Mouse (Mus musculus) E14TG2a.4 (cell line): ENCODE measurements around the gene Hmcn2.

ENCODE experiments used
- CTCF ChIP-seq: conservative IDR thresholded peaks from 2 replicates; pipeline ENCODE4 v1.5.1; 2014; ENCODE audit warnings: low read length
- POU5F1 ChIP-seq: IDR thresholded peaks from 2 replicates; pipeline ENCODE4 v1.6.1; 2014; ENCODE audit warnings: low read length, borderline replicate concordance

DNA sequence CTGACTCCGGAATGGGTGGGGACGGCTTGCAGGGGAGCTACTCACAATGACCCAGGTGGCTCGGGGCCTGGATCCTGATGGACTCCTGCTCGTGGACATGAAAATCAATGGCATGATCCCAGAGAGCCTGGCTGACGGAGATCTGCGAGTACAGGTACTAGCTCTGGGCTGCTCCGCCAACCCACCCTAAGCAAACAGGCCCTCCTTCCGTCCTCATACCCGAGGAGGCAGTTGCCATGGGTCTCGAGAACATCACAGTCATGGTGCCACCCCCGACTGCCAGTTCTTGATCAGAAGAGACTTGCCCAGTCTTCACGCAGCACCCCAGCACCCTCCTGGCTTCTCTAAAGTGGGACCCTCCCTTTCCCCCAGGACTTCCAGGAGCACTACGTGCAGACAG, 138.8 kb downstream of the Hmcn2 start:
- TF ChIP-seq CTCF (no peak), POU5F1 (no peak)
